Mouse (Mus musculus): ENCODE data around the gene Tgm3. TPM values are rescaled to one million over a fixed set of nuclear protein-coding genes. Genes with fewer than 3 reads are reported as not detected.

The Tgm3 gene
- polyA plus RNA-seq, 1 experiment from 2014 or later, result not detected

GRCm38 (mm10) chr2:130029826-130030225, 17.7 kb downstream of the Tgm3 start:
- Histone ChIP-seq H3K4me3 (ENCODE audit: low read depth, low read length) (no peak overlapping the region), H3K4me2 (ENCODE audit: low read depth, low read length) (no peak overlapping the region), H3K9ac (replicated peaks) (no peak overlapping the region), H3K27ac (ENCODE audit: low read depth) (no peak overlapping the region), H3K27me3 (ENCODE audit: insufficient read depth, low read length) (no peaks in the 10 kb centered on the region), H3K36me3 (replicated peaks; ENCODE audit: insufficient read depth, low read length) (no peaks in the 10 kb centered on the region), H3K9me3 (ENCODE audit: low read length) (no peaks in the 10 kb centered on the region), H3K4me1 (ENCODE audit: insufficient read depth) (no peaks in the 10 kb centered on the region)
- no peak for ATAC-seq
- DNase-seq, result no peak
- TF ChIP-seq EP300 (IDR thresholded peaks at IDR 0.05; ENCODE audit: low read depth) (no peak), CTCF (IDR thresholded peaks at IDR 0.05; ENCODE audit: low read depth) (no peak)
- 67% methylated on average over 11 of the region's 11 CpGs for WGBS (ENCODE audit: insufficient replicate concordance)

GRCm38 (mm10) chr2:130032661-130033060, 20.5 kb downstream of the Tgm3 start:
- no peak overlapping the region for H3K4me3 ChIP-seq (ENCODE audit: low read depth, low read length)
- H3K4me2 ChIP-seq (ENCODE audit: low read depth, low read length), result no peak overlapping the region
- no peak overlapping the region for H3K9ac ChIP-seq (replicated peaks)
- no peaks in the 10 kb centered on the region for H3K36me3 ChIP-seq (replicated peaks; ENCODE audit: insufficient read depth, low read length)
- no peak overlapping the region for H3K27ac ChIP-seq (ENCODE audit: low read depth)
- no peak for TF ChIP-seq CTCF (IDR thresholded peaks at IDR 0.05; ENCODE audit: low read depth)
- no peak for TF ChIP-seq EP300 (IDR thresholded peaks at IDR 0.05; ENCODE audit: low read depth)
- WGBS (ENCODE audit: insufficient replicate concordance), result 45% methylated on average over 3 of the region's 3 CpGs
- DNase-seq (no peak), ATAC-seq (no peak)
- no peaks in the 10 kb centered on the region for H3K27me3 ChIP-seq (ENCODE audit: insufficient read depth, low read length)
- no peaks in the 10 kb centered on the region for H3K4me1 ChIP-seq (ENCODE audit: insufficient read depth)
- no peaks in the 10 kb centered on the region for H3K9me3 ChIP-seq (ENCODE audit: low read length)

- Histone ChIP-seq H3K27ac (ENCODE audit: low read depth) (no peak overlapping the region), H3K36me3 (replicated peaks; ENCODE audit: insufficient read depth, low read length) (no peaks in the 10 kb centered on the region), H3K27me3 (ENCODE audit: insufficient read depth, low read length) (no peaks in the 10 kb centered on the region), H3K4me2 (ENCODE audit: low read depth, low read length) (no peak overlapping the region), H3K4me3 (ENCODE audit: low read depth, low read length) (no peak overlapping the region), H3K9ac (replicated peaks) (no peak overlapping the region), H3K9me3 (ENCODE audit: low read length) (no peaks in the 10 kb centered on the region), H3K4me1 (ENCODE audit: insufficient read depth) (no peaks in the 10 kb centered on the region)
- ATAC-seq, result no peak
- no peak for TF ChIP-seq CTCF (IDR thresholded peaks at IDR 0.05; ENCODE audit: low read depth)
- TF ChIP-seq EP300 (IDR thresholded peaks at IDR 0.05; ENCODE audit: low read depth), result no peak
- DNase-seq, result no peak
- 77% methylated on average over 8 of the region's 8 CpGs for WGBS (ENCODE audit: insufficient replicate concordance)
These were observed 24.7 kb downstream of the Tgm3 start for GRCm38 (mm10) chr2:130036846-130037245.

GRCm38 (mm10) chr2:130038971-130039370, 26.8 kb downstream of the Tgm3 start:
- H3K36me3 ChIP-seq (replicated peaks; ENCODE audit: insufficient read depth, low read length), result no peaks in the 10 kb centered on the region
- no peaks in the 10 kb centered on the region for H3K9me3 ChIP-seq (ENCODE audit: low read length)
- H3K4me2 ChIP-seq (ENCODE audit: low read depth, low read length), result no peak overlapping the region
- no peaks in the 10 kb centered on the region for H3K27me3 ChIP-seq (ENCODE audit: insufficient read depth, low read length)
- DNase-seq (no peak), ATAC-seq (no peak)
- no peak for TF ChIP-seq EP300 (IDR thresholded peaks at IDR 0.05; ENCODE audit: low read depth)
- no peak for TF ChIP-seq CTCF (IDR thresholded peaks at IDR 0.05; ENCODE audit: low read depth)
- WGBS (ENCODE audit: insufficient replicate concordance), result 63% methylated on average over 3 of the region's 3 CpGs
- H3K9ac ChIP-seq (replicated peaks), result no peak overlapping the region
- H3K4me3 ChIP-seq (ENCODE audit: low read depth, low read length), result no peak overlapping the region
- no peak overlapping the region for H3K27ac ChIP-seq (ENCODE audit: low read depth)
- no peaks in the 10 kb centered on the region for H3K4me1 ChIP-seq (ENCODE audit: insufficient read depth)

- Histone ChIP-seq H3K9me3 (ENCODE audit: low read length) (no peaks in the 10 kb centered on the region), H3K4me3 (ENCODE audit: low read depth, low read length) (no peak overlapping the region), H3K4me2 (ENCODE audit: low read depth, low read length) (no peak overlapping the region), H3K27ac (ENCODE audit: low read depth) (no peak overlapping the region), H3K9ac (replicated peaks) (no peak overlapping the region), H3K4me1 (ENCODE audit: insufficient read depth) (no peaks in the 10 kb centered on the region), H3K36me3 (replicated peaks; ENCODE audit: insufficient read depth, low read length) (no peaks in the 10 kb centered on the region), H3K27me3 (ENCODE audit: insufficient read depth, low read length) (no peaks in the 10 kb centered on the region)
- TF ChIP-seq EP300 (IDR thresholded peaks at IDR 0.05; ENCODE audit: low read depth), result no peak
- 59% methylated on average over 6 of the region's 6 CpGs for WGBS (ENCODE audit: insufficient replicate concordance)
- DNase-seq (no peak), ATAC-seq (no peak)
These were observed 28.2 kb downstream of the Tgm3 start for GRCm38 (mm10) chr2:130040190-130040886.

- Histone ChIP-seq H3K27me3 (ENCODE audit: insufficient read depth, low read length) (no peaks in the 10 kb centered on the region), H3K27ac (ENCODE audit: low read depth) (no peak overlapping the region), H3K4me1 (ENCODE audit: insufficient read depth) (no peaks in the 10 kb centered on the region), H3K9ac (replicated peaks) (no peak overlapping the region), H3K9me3 (ENCODE audit: low read length) (no peaks in the 10 kb centered on the region), H3K4me3 (ENCODE audit: low read depth, low read length) (no peak overlapping the region), H3K36me3 (replicated peaks; ENCODE audit: insufficient read depth, low read length) (no peaks in the 10 kb centered on the region), H3K4me2 (ENCODE audit: low read depth, low read length) (no peak overlapping the region)
- ATAC-seq (no peak), DNase-seq (no peak)
- TF ChIP-seq EP300 (IDR thresholded peaks at IDR 0.05; ENCODE audit: low read depth), result no peak
- TF ChIP-seq CTCF (IDR thresholded peaks at IDR 0.05; ENCODE audit: low read depth), result no peak
- 69% methylated on average over 4 of the region's 4 CpGs for WGBS (ENCODE audit: insufficient replicate concordance)
These were observed 31.7 kb downstream of the Tgm3 start for GRCm38 (mm10) chr2:130043835-130044234.
